Mouse (Mus musculus) lung, adult 2 months (tissue): Measurements from ENCODE around the gene Ddr2.

Experiments used
- CTCF ChIP-seq: fragments of 200-500 bp; IDR thresholded peaks from 2 replicates; pipeline ENCODE4 v1.5.1; 2011; ENCODE audit warnings: mild to moderate bottlenecking, low read length, control low read depth; ENCODE audit not compliant: insufficient read depth
- POLR2A ChIP-seq: fragments of 200-500 bp; IDR thresholded peaks from 2 replicates; pipeline ENCODE4 v1.6.1; 2011; ENCODE audit warnings: low read depth, mild to moderate bottlenecking, control low read depth, low read length, borderline replicate concordance; ENCODE audit errors: extremely low read depth

- TF ChIP-seq CTCF, result no peak
- TF ChIP-seq POLR2A, result no peak
Observed at GRCm38 (mm10) chr1:170031656-170032055, 78.9 kb downstream of the Ddr2 start.
